Mouse (Mus musculus) thymus, postnatal 36 days (tissue): ENCODE data around the gene Nupl2.

Source experiments
- DNase-seq, 2 experiments: peaks; one replicate each; pipeline ENCODE4 v3.0.0; 2022; ENCODE audit warnings: mixed read lengths in 2 of 2

Nupl2 gene

DNA sequence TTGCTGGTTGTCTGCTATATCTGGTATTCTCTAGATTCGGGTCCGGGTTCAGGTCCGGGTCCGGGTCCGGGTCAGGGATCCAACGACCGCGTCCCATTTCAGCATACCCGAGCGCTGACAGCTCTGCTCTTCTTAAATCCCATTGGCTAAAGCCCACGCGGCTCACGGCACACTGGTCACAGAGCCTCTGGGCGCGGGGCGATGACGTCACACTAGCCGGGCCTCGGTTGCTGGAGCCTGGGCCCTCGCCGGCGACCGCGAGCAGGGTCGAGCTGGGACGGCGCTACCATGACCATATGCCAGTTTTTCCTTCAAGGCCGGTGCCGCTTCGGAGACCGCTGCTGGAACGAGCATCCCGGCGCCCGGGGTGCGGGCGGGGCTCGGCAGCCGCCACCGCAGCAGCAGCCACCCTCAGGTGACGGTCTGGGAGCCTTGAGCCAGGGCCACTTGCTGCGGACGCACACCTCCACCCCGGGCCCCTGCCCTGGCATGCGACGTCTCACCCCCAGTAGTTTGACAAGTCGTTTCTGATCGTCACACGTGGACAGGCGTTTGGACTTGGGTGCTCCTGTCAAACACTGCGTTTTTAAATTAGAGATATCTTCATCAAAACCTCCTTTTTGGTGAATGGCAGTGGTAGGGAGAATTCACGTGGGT lies at the start of gene Nupl2:
TSS of gene Nupl2 (plus strand) at position 175 of the 657 bp plus-strand sequence.
- DNase-seq = peak; percentile 88 to 90

DNA sequence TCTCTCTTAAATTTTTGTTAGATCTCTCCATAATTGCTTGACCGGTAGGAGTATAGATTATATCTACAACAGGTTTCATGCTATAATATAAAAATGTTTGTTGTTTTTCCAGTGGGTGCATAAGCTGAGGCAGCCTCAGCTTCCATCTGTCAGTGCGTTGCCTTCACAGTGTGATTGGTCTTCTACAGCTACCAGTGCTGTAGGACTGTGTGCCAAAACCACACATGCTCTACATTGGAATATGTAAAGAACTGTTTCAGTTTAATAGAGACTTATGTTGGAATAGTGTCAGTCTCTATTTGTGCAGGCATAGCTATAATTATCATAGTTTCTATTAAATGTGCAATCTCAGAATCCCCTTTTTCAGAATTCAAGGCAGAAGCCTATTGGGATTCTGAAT lies 42.5 kb upstream of the Nupl2 start:
- no peak for DNase-seq

DNA sequence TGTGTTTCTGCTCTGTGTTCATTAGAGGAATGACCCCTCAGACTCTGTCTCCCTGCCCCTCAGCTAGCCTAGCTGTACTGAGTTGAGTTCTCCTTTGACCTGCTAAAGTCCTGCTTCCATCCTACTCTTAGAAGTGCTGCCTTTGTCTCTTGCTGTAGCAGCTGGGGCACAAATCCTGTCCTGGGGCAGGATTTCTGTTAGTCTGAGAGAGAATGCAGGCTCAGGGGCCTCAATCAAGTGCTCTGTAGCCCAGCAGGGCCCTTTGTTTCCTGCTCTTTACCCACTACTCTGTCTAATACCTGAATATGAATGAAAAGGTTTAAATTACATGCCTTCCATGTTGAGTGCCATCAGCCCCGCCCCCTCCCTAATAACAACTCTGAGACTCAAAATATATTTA lies 40.6 kb upstream of the Nupl2 start:
- no peak for DNase-seq

DNA sequence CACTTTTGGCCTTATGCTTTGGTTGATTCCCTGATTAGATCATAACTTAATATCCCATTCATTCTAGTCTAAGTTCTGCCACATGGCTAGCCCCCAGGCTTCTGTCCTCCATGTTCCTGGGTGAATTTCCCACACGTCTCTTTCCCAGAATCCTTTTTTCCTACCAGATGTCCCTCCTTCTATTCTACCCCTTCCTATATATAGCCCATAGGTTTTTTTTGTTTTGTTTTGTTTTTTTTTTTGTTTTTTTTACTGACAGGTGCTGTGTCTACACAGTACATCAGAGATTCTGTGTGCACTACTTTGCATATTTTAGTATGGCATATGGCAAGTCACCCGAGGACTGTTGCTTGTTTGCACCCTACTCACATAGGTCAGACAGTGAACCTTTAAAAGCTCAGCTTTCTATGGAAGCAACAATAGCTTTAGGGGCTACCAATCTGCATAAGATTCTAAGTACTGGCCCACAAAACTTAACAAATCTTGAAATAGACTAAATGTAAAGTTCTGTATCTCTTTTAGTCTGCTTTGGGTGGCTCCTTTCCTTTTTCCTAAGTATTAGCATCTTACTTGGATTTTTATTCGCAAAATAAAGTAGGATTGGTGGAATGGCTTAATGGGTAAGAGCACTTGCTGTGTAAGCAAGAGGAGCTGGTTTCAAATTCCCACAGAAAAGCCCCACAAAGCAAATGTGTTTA lies 40.0 kb upstream of the Nupl2 start:
- no peak for DNase-seq

DNA sequence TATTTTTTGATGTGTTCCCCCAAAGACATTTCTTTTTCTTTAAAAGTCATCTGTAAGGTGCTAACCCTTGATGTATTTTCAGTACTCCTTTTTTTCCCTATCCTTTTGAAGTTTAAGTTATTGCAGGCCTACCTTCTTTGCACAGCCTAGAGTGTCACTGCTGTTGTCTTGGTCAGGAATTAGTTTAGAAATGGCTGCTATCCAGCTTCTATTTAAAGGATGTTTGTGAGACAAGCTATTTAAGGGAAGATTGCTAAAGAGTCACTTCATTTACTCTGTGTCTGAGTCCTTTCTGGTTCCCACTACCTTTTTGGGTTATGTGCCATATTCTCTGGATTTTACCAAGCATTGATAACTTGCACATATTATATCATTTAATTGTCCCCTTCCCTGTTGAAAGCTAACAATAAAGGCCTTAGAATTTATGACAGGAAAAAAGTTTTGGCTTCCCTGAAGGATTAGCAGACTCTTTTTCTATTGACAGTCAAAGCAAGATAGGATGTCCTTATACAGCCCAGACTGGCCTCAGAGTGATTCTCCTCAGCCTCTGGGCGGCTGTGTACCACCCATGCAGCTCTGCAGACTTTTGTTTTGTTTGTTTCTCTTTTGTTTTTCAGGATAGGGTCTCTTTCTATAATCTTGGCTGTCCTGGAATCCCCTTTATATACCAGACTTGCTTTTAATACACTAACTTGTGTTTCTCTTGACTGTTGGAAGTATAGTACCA lies 38.7 kb upstream of the Nupl2 start:
- DNase-seq = no peak

DNA sequence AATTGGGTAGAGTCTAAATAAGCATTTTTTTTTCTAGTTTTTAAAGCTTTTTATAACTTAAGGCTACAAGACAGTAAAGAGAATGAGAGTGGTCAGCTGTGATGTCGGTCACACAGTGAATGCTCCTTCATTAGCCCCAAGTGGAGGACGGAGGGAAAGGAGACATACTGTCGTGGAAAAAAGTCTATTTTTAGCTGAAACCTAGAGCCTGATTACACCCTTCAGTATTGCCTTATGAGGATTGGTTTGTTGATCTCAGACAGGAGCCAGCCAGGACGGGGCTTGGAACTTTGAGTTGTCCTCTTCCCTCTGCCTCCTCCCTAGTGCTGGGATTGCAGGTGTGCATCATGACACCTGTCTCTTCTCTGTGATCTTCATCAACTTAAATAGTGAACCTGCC lies 37.8 kb upstream of the Nupl2 start:
- no peak for DNase-seq

DNA sequence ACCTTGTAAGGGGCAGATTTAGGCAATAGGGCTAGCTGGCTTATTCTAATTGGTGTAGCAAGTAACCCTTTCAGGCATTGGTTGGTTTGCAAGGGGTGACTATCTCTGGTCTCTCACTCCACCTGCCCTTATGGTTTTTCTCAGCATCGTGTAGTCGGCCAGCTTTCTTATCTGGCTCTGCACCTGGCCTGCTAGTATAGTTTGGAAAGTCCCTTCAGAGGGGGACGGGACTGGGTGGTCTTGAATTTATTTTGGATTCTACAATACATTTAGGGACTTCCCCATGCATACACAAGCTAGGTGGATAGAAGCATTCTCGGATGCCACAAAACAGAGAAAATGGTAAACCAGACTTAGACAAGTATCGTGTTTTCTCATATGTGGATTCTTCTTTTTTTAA lies 17.8 kb upstream of the Nupl2 start:
- no peak for DNase-seq

DNA sequence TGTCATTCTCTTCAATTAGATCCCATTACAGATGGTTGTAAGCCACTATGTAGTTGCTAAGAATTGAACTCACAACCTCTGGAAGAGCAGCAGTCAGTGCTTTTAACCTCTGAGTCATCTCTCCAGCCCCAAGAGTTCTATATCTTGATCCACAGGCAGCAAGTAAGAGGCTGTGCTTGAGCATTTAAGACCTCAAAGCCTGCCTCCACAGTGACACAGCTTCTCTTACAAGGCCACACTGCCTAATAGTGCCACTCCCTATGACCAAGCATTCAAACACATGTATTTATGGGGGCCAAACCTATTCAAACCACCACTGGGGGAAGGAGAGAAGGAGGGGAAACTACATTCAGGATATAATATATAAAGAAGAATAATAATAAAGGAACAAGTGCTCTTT lies 12.6 kb upstream of the Nupl2 start:
- no peak for DNase-seq

DNA sequence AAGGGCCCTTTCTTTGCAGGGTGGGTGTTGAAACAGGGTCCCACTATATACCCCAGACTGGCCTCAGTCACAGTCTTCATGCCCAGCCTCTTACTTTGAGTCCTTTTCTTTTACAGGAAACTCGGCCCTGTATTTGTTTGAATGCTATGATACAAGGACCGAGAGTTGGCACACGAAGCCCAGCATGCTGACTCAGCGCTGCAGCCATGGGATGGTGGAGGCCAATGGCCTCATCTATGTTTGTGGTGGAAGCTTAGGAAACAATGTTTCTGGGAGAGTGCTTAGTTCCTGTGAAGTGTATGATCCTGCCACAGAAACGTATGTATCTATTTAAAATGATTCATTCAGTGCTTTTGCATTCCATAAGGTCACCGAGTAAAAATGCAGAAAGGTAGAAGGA lies 8.0 kb upstream of the Nupl2 start:
- DNase-seq = no peak

DNA sequence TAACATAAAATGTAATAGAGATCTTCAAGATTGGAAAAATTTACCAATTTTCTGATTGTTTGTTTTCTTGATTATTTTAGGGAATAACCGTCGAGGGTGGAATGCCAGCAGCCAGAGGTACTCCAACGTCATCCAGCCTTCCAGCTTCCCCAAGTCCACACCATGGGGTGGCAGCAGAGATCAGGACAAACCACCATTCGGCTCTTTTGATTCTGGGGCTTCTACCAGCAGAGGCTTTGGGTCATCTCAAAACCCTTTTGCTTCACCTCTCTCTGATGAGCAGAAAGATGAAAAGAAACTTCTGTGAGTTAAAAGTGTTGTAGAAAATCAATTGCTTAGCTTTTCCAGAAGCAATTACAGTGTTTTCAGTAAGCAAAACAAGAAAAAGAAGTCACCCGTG lies 2.5 kb downstream of the Nupl2 start:
- no peak for DNase-seq

DNA sequence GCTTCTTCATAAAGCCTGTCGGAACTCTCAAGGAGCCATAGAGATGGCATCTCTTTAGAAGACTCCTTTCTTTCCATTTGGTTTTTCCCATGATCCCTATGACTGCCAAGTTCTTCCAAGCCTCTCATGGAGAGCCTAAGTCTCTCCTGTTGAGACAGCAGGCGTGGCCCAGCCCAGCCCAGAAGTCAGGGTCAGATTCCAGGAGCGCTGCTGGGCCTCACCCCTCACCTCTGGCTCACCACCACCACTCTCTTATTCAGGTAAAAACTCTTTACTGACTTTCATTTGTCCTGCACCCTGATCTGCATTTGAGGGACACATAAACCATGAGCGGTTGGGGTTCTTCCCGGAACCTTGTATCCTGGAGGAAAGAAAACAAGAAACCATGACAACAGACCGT lies 5.1 kb downstream of the Nupl2 start:
- no peak for DNase-seq

DNA sequence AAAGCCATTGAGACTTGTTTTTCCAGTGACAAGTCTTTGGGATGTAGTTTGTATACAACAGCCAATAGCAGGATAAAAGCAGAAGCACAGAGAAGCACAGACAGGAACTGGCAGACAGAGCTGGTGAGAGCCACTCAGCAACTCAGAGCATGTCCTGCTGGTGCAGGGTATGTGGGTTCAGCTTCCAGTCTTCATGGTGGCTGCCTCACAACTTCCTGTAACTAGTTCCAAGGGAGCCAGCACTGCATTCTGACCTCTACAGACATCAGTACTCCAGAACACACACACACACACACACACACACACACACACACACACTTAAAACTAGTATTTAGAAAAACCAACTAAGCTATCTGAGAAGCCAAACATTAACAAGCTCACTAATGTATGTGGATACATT lies 7.3 kb downstream of the Nupl2 start:
- no peak for DNase-seq

DNA sequence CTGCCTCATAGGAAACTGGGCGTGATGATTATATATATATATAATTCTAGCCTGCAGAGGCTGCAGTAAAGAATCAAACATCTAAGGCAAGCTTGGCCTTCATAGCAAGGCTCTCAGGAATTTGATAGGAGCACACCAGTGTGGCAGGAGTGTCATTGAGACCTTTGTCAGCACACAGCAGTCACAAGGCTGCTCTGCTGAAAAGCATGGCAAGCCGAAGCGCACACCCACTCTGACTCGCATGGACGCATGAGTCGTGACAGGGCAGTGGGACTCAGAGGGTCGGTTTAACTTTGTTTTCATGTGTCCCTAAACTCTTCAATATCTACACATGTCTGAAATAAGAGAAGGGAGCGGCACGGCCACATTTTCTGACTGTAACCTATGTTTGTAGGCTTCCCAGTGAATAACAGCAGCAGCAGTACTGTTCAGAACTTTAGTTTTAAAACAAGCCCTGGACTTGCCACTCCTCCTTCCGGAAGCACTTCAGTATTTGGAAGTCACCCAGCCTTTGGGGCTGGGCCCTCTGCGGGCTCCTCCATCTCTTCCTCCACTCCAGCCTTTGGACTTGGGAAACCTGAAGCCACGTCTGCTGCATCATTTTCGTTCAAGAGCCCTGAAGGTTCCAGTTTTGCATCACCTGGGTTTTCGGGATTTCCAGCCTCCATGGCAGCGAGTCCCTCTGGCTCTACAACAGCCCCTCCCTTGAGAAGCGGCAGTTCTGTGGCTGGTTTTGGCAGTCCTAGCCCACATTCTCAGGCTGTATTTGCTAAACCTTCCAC lies 16.9 kb downstream of the Nupl2 start:
- no peak for DNase-seq

DNA sequence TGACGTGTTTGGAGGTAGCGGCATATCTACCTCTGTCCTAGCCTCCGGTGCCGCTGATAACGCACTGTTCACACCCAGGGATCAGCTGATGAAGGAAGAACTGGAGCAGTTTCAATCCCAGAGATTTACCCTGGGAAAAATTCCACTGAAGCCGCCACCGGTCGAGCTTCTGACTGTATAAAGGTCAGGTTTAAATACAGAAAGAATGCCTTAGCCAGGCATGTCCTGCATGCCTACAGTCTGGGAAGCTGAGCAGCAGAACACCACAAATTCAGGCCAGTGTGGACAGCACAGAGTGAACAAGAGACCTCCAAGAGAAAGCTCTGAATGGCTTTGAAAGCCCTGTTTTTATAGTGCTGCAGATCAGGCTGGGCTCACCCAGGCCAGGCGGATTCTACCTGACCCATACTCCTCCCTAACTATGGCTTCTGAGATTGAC lies 17.6 kb downstream of the Nupl2 start:
- DNase-seq = no peak

DNA sequence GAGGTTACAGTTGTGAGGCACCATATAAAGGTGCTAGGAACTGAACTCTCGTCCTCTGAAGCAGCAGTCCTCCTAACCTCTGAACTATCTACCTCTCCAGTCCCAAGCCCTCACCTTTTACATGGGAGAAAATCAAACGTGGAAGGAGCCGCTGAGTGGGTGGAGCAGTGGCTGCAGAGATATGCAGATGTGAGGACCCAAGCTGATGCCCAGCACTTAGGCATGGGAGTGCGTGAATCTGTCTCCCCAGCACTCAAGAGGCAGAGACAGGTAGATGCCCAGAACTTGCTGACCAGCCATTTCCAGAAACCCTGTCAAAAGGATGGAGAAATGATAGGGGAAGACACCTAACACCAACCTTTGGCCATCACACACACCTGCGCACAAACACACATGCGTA lies 18.3 kb downstream of the Nupl2 start:
- DNase-seq = no peak

DNA sequence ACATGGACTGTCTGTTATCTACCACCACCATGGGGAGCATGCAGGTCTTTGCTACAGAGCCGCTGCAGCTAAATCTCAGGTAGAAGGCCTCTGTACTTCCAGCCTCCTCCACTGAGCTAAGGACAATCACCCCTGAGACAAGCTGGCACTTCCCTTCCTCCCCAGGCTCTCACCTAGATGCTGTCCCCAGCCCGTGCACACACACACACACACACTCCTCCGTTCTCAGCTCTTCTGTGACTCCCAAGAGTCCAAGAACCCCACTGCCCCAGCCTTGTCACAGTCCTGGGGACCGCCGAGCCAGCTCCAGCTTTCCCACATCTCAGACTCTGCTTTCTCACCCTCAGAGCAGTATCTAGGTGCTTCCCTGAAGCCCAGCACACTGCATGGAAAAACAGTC lies 19.2 kb downstream of the Nupl2 start:
- DNase-seq = no peak

DNA sequence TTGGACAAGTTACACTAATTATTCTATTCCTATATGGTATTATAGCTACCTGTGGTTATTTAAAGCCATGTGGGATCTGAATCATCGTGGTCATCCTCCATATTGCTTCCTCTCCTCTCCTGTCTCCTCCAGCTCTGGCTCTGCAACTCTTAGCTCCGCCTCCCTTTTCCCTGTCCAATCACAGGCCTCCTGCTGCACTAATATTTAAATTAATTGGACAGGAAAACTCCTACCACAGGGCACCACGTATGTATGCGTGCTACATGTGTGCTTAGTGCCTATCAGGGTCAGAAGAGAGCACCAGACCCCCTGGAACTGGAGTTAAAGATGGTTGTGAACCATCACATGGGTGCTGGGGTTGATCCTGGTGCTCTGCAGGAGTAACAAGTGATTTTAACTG lies 23.7 kb downstream of the Nupl2 start:
- DNase-seq = no peak

DNA sequence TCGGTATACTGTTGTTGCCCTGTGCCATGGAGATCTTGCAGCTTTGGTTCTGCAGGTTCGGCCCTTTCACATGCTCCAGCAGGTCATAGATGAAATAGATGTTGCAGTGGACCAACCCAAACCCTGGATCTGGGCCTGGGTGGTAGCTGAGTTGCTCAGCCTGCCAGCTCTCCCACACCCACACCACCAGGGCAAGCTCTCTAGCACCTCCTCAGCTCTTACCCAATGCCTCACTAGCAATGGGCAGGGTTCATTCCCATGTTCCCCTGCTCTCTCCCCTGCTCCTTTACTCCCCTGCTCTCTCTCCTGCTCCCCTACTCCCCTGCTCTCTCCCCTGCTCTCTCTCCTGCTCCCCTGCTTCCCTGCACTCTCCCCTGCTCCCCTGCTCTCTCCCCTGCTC lies 27.1 kb downstream of the Nupl2 start:
- no peak for DNase-seq

DNA sequence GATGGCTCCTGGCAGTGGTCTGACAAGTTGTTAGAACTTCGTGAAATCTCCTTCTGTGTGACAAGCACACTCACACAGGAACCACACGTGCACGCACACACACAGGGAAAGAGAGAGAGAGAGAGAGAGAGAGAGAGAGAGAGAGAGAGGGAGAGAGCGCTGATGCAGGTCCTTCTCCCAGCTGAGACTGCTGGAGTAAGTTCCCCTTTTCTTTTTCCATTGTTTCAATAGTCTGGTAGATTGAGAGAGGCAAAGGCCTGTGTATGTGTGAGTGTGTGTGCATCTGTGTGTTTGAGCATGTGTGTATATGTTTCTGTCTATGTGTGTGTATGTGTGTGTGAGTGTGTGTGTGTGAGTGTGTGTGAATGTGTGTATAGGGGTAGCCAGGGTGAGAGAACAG lies 36.2 kb downstream of the Nupl2 start:
- DNase-seq = no peak

DNA sequence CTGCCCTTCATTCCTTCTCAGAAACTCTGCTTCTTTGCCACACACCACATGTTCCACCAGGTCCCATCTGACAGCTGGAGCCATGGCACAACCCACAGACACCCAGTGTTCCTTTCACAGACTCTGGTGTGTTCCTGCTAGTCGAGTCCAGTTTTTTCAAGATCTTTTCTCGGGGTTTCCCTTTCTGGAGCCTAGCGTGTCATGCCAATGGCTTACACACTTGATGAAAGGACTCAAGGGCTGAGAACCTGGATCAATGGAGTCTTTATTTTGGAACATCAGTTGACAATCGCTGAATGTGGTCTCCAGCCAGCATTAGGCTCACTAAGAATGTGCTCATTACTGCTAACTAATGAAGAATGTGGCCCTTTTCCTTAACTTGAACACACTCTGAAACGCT lies 37.7 kb downstream of the Nupl2 start:
- no peak for DNase-seq

DNA sequence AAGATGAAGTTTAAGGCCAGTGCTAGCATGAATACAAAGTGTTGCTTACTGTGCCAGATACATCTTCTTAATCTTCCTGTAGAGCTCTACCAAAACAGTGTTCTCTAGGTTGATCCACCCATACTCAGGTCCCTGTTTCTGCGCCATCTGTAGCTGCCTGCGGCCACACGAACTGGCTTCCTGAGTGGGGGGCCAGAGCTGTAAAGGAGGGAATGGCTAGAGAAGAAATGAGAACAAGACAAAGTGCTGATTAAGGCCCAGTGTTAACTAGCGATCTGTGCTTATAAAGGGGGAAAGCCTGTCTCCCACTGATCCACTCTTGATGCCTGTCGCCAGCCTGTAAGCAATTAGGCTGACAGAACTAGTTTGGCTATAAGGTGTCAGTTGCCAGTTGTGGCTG lies 38.5 kb downstream of the Nupl2 start:
- no peak for DNase-seq

DNA sequence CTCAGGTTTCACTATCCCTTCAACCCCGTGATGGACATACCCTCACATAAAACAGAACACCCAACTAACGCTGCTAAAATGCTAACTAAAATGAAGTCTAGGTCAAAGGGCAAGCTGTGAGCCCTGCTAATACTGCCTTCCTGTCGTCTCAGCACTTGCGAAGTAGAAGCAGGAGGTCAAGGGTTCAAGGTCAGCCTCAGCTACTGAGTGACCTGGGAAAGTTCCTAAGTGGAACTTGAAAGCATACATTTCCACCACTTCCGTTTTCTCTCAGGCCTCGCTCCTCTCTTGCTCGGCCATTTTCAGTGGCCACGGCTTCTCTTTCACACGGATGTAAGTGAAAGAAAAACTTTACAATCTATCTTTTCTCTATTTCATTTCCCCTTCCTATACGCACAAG lies 43.2 kb downstream of the Nupl2 start:
- no peak for DNase-seq

DNA sequence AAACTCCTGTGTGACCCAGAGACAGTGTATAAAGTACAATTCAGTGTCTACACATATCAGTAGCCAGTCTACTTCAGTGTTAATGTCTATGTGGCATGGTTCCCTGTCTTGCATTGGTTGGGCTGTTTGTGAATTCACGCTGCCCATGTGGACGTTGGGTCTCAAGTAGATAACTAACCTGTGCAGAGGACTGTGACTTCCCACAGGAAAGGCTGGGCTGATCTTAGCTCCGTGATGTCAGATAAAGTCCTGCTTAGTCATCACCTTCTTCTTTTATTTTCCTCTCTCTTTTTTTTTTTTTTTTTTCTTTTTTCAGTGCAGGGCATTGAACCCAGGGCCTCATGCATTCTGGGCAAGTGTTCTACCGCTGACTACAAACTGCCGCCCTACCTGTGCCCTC lies 43.7 kb downstream of the Nupl2 start:
- DNase-seq = no peak
